Mouse (Mus musculus) myocyte (in vitro differentiated cells): ENCODE results near the gene Cdc37.

Source experiments
- CEBPB ChIP-seq: IDR thresholded peaks from 2 replicates; pipeline ENCODE4 v1.6.1; 2011; ENCODE audit warnings: mild to moderate bottlenecking, moderate library complexity; ENCODE audit not compliant: poor library complexity, insufficient read depth, severe bottlenecking
- E2F4 ChIP-seq: IDR thresholded peaks from one replicate; pipeline ENCODE4 v1.6.1; 2011; ENCODE audit warnings: mild to moderate bottlenecking, control low read depth, moderate library complexity; ENCODE audit not compliant: insufficient read depth
- MAX ChIP-seq: IDR thresholded peaks from one replicate; pipeline ENCODE4 v1.6.1; 2011; ENCODE audit warnings: low read depth, mild to moderate bottlenecking, control low read depth
- MYOG ChIP-seq, 3 experiments: IDR thresholded peaks; one replicate each; pipeline ENCODE4 v1.6.1; 2011; ENCODE audit warnings: control low read depth in 2 of 3, low read depth in 2 of 3, mild to moderate bottlenecking in 2 of 3; ENCODE audit not compliant: insufficient read length in 2 of 3, control insufficient read depth in 1 of 3, insufficient read depth in 1 of 3
- POLR2A ChIP-seq: IDR thresholded peaks from one replicate; pipeline ENCODE4 v1.6.1; 2011; ENCODE audit warnings: low read depth, mild to moderate bottlenecking, control low read depth, moderate library complexity; ENCODE audit not compliant: insufficient read length
- POLR2AphosphoS2 ChIP-seq: IDR thresholded peaks from one replicate; pipeline ENCODE4 v1.6.1; 2011; ENCODE audit warnings: low read depth, control low read depth; ENCODE audit not compliant: insufficient read length
- SRF ChIP-seq: IDR thresholded peaks from one replicate; pipeline ENCODE4 v1.6.1; 2011; ENCODE audit warnings: low read depth; ENCODE audit not compliant: control insufficient read depth, insufficient read length
- TCF12 ChIP-seq: IDR thresholded peaks from one replicate; pipeline ENCODE4 v1.6.1; 2011; ENCODE audit warnings: mild to moderate bottlenecking, control low read depth; ENCODE audit not compliant: poor library complexity, insufficient read depth, severe bottlenecking

GRCm38 (mm10) chr9:21166516-21166915 lies 16.7 kb upstream of the Cdc37 start:
- no peak for TF ChIP-seq POLR2A
- TF ChIP-seq POLR2AphosphoS2, result no peak
- no peak for TF ChIP-seq MAX
- TF ChIP-seq TCF12, result no peak
- no peak for TF ChIP-seq MYOG (IDR thresholded peaks at IDR 0.05; ENCODE audit: control insufficient read depth in 1 of 3, insufficient read depth in 1 of 3, insufficient read length in 2 of 3, low read depth in 2 of 3)
- no peak for TF ChIP-seq E2F4
- TF ChIP-seq SRF, result no peak
- TF ChIP-seq CEBPB, result no peak
